In genomic region chr5:139448025-139448424, GRCm38 (mm10) we compare ENCODE assay signal across 25 mouse cellular contexts. TPM values are rescaled to one million over a fixed set of nuclear protein-coding genes. Genes with fewer than 3 reads are reported as not detected.
DNase-seq lines count a peak whose midpoint lies in the region; ATAC-seq and TF ChIP-seq lines count a peak whose summit lies in the region.
"Had no signal": no experiment of that assay in that cellular context is flagged by ENCODE, and none has a peak within 500 bp of the region (broad histone marks: within the 10 kb centered on the region; RNA-seq: fewer than 3 reads in every experiment).

No protein-coding gene starts in this region.

- peak; percentile 91 for DNase-seq in heart, adult 11 months
- DNase-seq in layer of hippocampus, adult 2 months (ENCODE audit: low spot score in 2 of 2): no peak
- no peak for DNase-seq in layer of hippocampus, postnatal 36 days
- DNase-seq in liver, embryonic 13.5 days: no peak
- DNase-seq in liver, postnatal 0 days: no peak
- no peak for DNase-seq in frontal cortex, postnatal 36 days (ENCODE audit: low spot score in 2 of 2)
- DNase-seq: adrenal gland, postnatal 36 days; cerebellum, adult 11 months; cerebellum, postnatal 36 days; embryo, embryonic 11 days; heart, postnatal 10 days; liver; lung, adult 2 months had no signal

- H3K4me3 ChIP-seq in heart, embryonic 12.5 days: no peak overlapping the region
- no peak overlapping the region for H3K4me3 ChIP-seq in layer of hippocampus, adult 2 months
- H3K4me3 ChIP-seq in liver, embryonic 13.5 days (replicated peaks): no peak overlapping the region
- H3K4me3 ChIP-seq in liver, postnatal 0 days (ENCODE audit: low read depth, low read length): no peak overlapping the region
- H3K4me3 ChIP-seq: embryonic facial prominence, embryonic 13.5 days; erythroblast, embryonic 14.5 days; forebrain, embryonic 12.5 days; hindbrain, embryonic 10.5 days; limb, embryonic 10.5 days; megakaryocyte, embryonic 14.5 days; midbrain, embryonic 13.5 days had no signal

- H3K4me2 ChIP-seq in heart, embryonic 12.5 days: no peak overlapping the region
- H3K4me2 ChIP-seq in liver, embryonic 13.5 days: no peak overlapping the region
- H3K4me2 ChIP-seq in liver, postnatal 0 days (ENCODE audit: low read depth, low read length): no peak overlapping the region
- H3K4me2 ChIP-seq: embryonic facial prominence, embryonic 13.5 days; forebrain, embryonic 12.5 days; heart, embryonic 11.5 days; midbrain, embryonic 13.5 days had no signal

- TF ChIP-seq EP300 in liver, postnatal 0 days (IDR thresholded peaks at IDR 0.05; ENCODE audit: low read depth): no peak

- H3K4me1 ChIP-seq in heart, embryonic 12.5 days (replicated peaks): peaks cover 9% of the 10 kb centered on the region
- H3K4me1 ChIP-seq in liver, embryonic 13.5 days (replicated peaks): peaks cover 14% of the 10 kb centered on the region
- H3K4me1 ChIP-seq in liver, postnatal 0 days (ENCODE audit: insufficient read depth): peaks cover 14% of the 10 kb centered on the region

- H3K27me3 ChIP-seq in heart, embryonic 12.5 days (replicated peaks): no peaks in the 10 kb centered on the region
- H3K27me3 ChIP-seq in liver, embryonic 13.5 days: no peaks in the 10 kb centered on the region
- no peaks in the 10 kb centered on the region for H3K27me3 ChIP-seq in liver, postnatal 0 days (ENCODE audit: insufficient read depth, low read length)
- H3K27me3 ChIP-seq: embryonic facial prominence, embryonic 13.5 days; forebrain, embryonic 12.5 days; megakaryocyte, embryonic 14.5 days; midbrain, embryonic 13.5 days; Patski had no signal

- no peak for TF ChIP-seq CTCF in layer of hippocampus, adult 2 months (conservative IDR thresholded peaks at IDR 0.05)
- no peak for TF ChIP-seq CTCF in liver, postnatal 0 days (IDR thresholded peaks at IDR 0.05; ENCODE audit: low read depth)

- H3K9ac ChIP-seq in heart, embryonic 12.5 days: no peak overlapping the region
- no peak overlapping the region for H3K9ac ChIP-seq in liver, embryonic 13.5 days
- no peak overlapping the region for H3K9ac ChIP-seq in liver, postnatal 0 days (replicated peaks)
- H3K9ac ChIP-seq: embryonic facial prominence, embryonic 13.5 days; forebrain, embryonic 12.5 days; midbrain, embryonic 13.5 days had no signal

- H3K36me3 ChIP-seq in heart, embryonic 12.5 days: peaks cover 9% of the 10 kb centered on the region; the same call in 1 of the 2 replicates
- H3K36me3 ChIP-seq in liver, embryonic 13.5 days: 0 out of 2 replicates have a peak, but pooled peaks cover 7% of the 10 kb centered on the region
- H3K36me3 ChIP-seq in liver, postnatal 0 days (replicated peaks; ENCODE audit: insufficient read depth, low read length): no peaks in the 10 kb centered on the region

- no peak overlapping the region for H3K27ac ChIP-seq in heart, embryonic 12.5 days (ENCODE audit: poor library complexity, severe bottlenecking)
- peak overlapping the region; percentile 77 for H3K27ac ChIP-seq in layer of hippocampus, adult 2 months
- peak overlapping the region; percentile 18; the same call in 1 of the 2 replicates for H3K27ac ChIP-seq in liver, embryonic 13.5 days
- no peak overlapping the region for H3K27ac ChIP-seq in liver, postnatal 0 days (ENCODE audit: low read depth)
- H3K27ac ChIP-seq: embryonic facial prominence, embryonic 13.5 days; forebrain, embryonic 12.5 days; hindbrain, embryonic 10.5 days; limb, embryonic 10.5 days; midbrain, embryonic 13.5 days had no signal

- no peaks in the 10 kb centered on the region for H3K9me3 ChIP-seq in heart, embryonic 12.5 days (replicated peaks)
- no peaks in the 10 kb centered on the region for H3K9me3 ChIP-seq in liver, embryonic 13.5 days (replicated peaks)
- no peaks in the 10 kb centered on the region for H3K9me3 ChIP-seq in liver, postnatal 0 days (ENCODE audit: low read length)
- H3K9me3 ChIP-seq: embryonic facial prominence, embryonic 13.5 days; forebrain, embryonic 12.5 days; hindbrain, embryonic 10.5 days; limb, embryonic 10.5 days; megakaryocyte, embryonic 14.5 days; midbrain, embryonic 13.5 days had no signal

- 51% methylated on average over 6 of the region's 6 CpGs for WGBS in heart, embryonic 12.5 days
- WGBS in liver, embryonic 13.5 days (ENCODE audit: insufficient replicate concordance): 64% methylated on average over 6 of the region's 6 CpGs
- WGBS in liver, postnatal 0 days (ENCODE audit: insufficient replicate concordance): 67% methylated on average over 6 of the region's 6 CpGs

- ATAC-seq in heart, embryonic 12.5 days (ENCODE audit: insufficient number of reproducible peaks, low FRiP score): no peak
- ATAC-seq in liver, embryonic 13.5 days (ENCODE audit: low read depth): no peak
- ATAC-seq in liver, postnatal 0 days: no peak
- ATAC-seq: intestine, postnatal 0 days; midbrain, embryonic 13.5 days; Patski had no signal

RNA-seq across cellular contexts. Expression of gene 3110082I17Rik, which starts 12.3 kb away (rescaled TPM):
- polyA plus RNA-seq in heart, embryonic 12.5 days (2016; fragmentation: Nextera tagmentation; extraction: Ambion mirVana): 21.3 and 21.6 TPM in 2 replicates
- 10 to 100 TPM; 17.1 to 18.1 TPM for total RNA-seq in layer of hippocampus, adult 2 months (2021)
- 10 to 100 TPM; 15.2 to 15.7 TPM for total RNA-seq in layer of hippocampus, postnatal 36 days (2021)
- polyA plus RNA-seq in liver, embryonic 13.5 days (2015; fragmentation: Nextera tagmentation; extraction: Ambion mirVana): 26.2 and 26.4 TPM in 2 replicates
- polyA plus RNA-seq in liver, postnatal 0 days (2015; fragmentation: Nextera tagmentation; extraction: Ambion mirVana): 7.5 and 9.5 TPM in 2 replicates

RNA-seq across cellular contexts. Expression of gene Gper1, which starts 25.1 kb away (rescaled TPM):
- polyA plus RNA-seq in heart, embryonic 12.5 days (2016; fragmentation: Nextera tagmentation; extraction: Ambion mirVana): 0.79 and 0.96 TPM in 2 replicates
- total RNA-seq in layer of hippocampus, adult 2 months (2021): 1 to 10 TPM; 2.1 to 2.4 TPM
- total RNA-seq in layer of hippocampus, postnatal 36 days (2021): 1 to 10 TPM; 2.5 to 2.7 TPM
- 0.17 and 0.31 TPM in 2 replicates for polyA plus RNA-seq in liver, embryonic 13.5 days (2015; fragmentation: Nextera tagmentation; extraction: Ambion mirVana)
- polyA plus RNA-seq in liver, postnatal 0 days (2015; fragmentation: Nextera tagmentation; extraction: Ambion mirVana): 0.09 and 0.11 TPM in 2 replicates
- total RNA-seq: granulocyte monocyte progenitor cell, adult 5-6 weeks had no signal
- polyA plus RNA-seq: erythroblast, embryonic 14.5 days had no signal

RNA-seq across cellular contexts. Expression of gene Zfand2a, which starts 36.3 kb away (rescaled TPM):
- polyA plus RNA-seq in heart, embryonic 12.5 days (2016; fragmentation: Nextera tagmentation; extraction: Ambion mirVana): 11.2 and 12.7 TPM in 2 replicates
- 10 to 100 TPM; 56.5 to 63.1 TPM for total RNA-seq in layer of hippocampus, adult 2 months (2021)
- total RNA-seq in layer of hippocampus, postnatal 36 days (2021): 10 to 100 TPM; 62.5 to 66.6 TPM
- polyA plus RNA-seq in liver, embryonic 13.5 days (2015; fragmentation: Nextera tagmentation; extraction: Ambion mirVana): 2.0 and 2.8 TPM in 2 replicates
- 1.8 TPM in 2 replicates for polyA plus RNA-seq in liver, postnatal 0 days (2015; fragmentation: Nextera tagmentation; extraction: Ambion mirVana)

RNA-seq across cellular contexts. Expression of gene C130050O18Rik, which starts 42.9 kb away (rescaled TPM):
- polyA plus RNA-seq in heart, embryonic 12.5 days (2016; fragmentation: Nextera tagmentation; extraction: Ambion mirVana): 0.10 and 0.36 TPM in 2 replicates
- total RNA-seq in layer of hippocampus, adult 2 months (2021): under 1 TPM in 1 of 2 experiments, not detected in 1; 0.18 TPM
- total RNA-seq in layer of hippocampus, postnatal 36 days (2021): under 1 TPM in 1 of 2 experiments, not detected in 1; 0.20 TPM
- polyA plus RNA-seq in liver, embryonic 13.5 days (2015; fragmentation: Nextera tagmentation; extraction: Ambion mirVana): 0.89 and 1.1 TPM in 2 replicates
- polyA plus RNA-seq in liver, postnatal 0 days (2015; fragmentation: Nextera tagmentation; extraction: Ambion mirVana): 1.9 and 2.0 TPM in 2 replicates
- polyA plus RNA-seq: erythroblast, embryonic 14.5 days had no signal

Comparison
In these comparisons a context has a peak if more than half of its experiments do, and no peak if none do; other contexts are left out.
1. H3K27ac ChIP-seq: peak in layer of hippocampus, adult 2 months (single experiment) and liver, embryonic 13.5 days (single experiment); none in heart, embryonic 12.5 days (single experiment) and liver, postnatal 0 days (single experiment).